Mouse (Mus musculus): ENCODE measurements around the gene Dip2b. TPM values are rescaled to one million over a fixed set of nuclear protein-coding genes. Genes with fewer than 3 reads are reported as not detected.

The Dip2b gene
- total and polyA plus RNA-seq, 2 experiments: 2.0 to 3.1 TPM

GRCm38 (mm10) chr15:100071819-100072218, 33.4 kb downstream of the Dip2b start:
- Histone ChIP-seq H3K4me3 (ENCODE audit: insufficient read depth, low read depth, low read length) (no peak overlapping the region), H3K79me2 (ENCODE audit: control insufficient read depth, insufficient read depth, low read length) (peaks cover 28% of the 10 kb centered on the region), H3K9ac (ENCODE audit: low read depth, low read length) (no peak overlapping the region), H3K27ac (replicated peaks; ENCODE audit: insufficient read depth, low read depth, low read length) (no peak overlapping the region), H3K4me1 (ENCODE audit: control insufficient read depth, insufficient read depth, low read length) (peaks cover 21% of the 10 kb centered on the region), H3K27me3 (ENCODE audit: control insufficient read depth, insufficient read depth, low read length) (no peaks in the 10 kb centered on the region), H3K36me3 (ENCODE audit: control insufficient read depth, insufficient read depth, low read length) (no peaks in the 10 kb centered on the region)
- 84% methylated on average over 3 of the region's 3 CpGs for WGBS
- no peak for TF ChIP-seq CTCF (IDR thresholded peaks at IDR 0.05; ENCODE audit: low read depth, low read length)
- TF ChIP-seq POLR2A (IDR thresholded peaks at IDR 0.05; ENCODE audit: extremely low read depth, insufficient read depth, low read length): no peak
- no peak for DNase-seq (ENCODE audit: extremely low read depth, low read depth, low spot score)

GRCm38 (mm10) chr15:100073696-100074453, 35.4 kb downstream of the Dip2b start:
- 30% methylated on average over 9 of the region's 9 CpGs for WGBS
- no peak overlapping the region for H3K9ac ChIP-seq (ENCODE audit: low read depth, low read length)
- H3K27ac ChIP-seq (replicated peaks; ENCODE audit: insufficient read depth, low read depth, low read length): peak overlapping the region; percentile 13

GRCm38 (mm10) chr15:100074754-100075153, 36.3 kb downstream of the Dip2b start:
- H3K27me3 ChIP-seq (ENCODE audit: control insufficient read depth, insufficient read depth, low read length): no peaks in the 10 kb centered on the region
- 57% methylated on average over 4 of the region's 8 CpGs for WGBS
- no peak for DNase-seq (ENCODE audit: extremely low read depth, low read depth, low spot score)
- TF ChIP-seq CTCF (IDR thresholded peaks at IDR 0.05; ENCODE audit: low read depth, low read length) (no peak), POLR2A (IDR thresholded peaks at IDR 0.05; ENCODE audit: extremely low read depth, insufficient read depth, low read length) (no peak)
- no peak overlapping the region for H3K27ac ChIP-seq (replicated peaks; ENCODE audit: insufficient read depth, low read depth, low read length)
- no peaks in the 10 kb centered on the region for H3K36me3 ChIP-seq (ENCODE audit: control insufficient read depth, insufficient read depth, low read length)
- no peak overlapping the region for H3K9ac ChIP-seq (ENCODE audit: low read depth, low read length)
- H3K4me3 ChIP-seq (ENCODE audit: insufficient read depth, low read depth, low read length): no peak overlapping the region
- peaks cover 17% of the 10 kb centered on the region for H3K4me1 ChIP-seq (ENCODE audit: control insufficient read depth, insufficient read depth, low read length)
- peaks cover 24% of the 10 kb centered on the region for H3K79me2 ChIP-seq (ENCODE audit: control insufficient read depth, insufficient read depth, low read length)

More at GRCm38 (mm10) chr15:100073696-100074453, 35.4 kb downstream of the Dip2b start:
- Histone ChIP-seq H3K4me3 (ENCODE audit: insufficient read depth, low read depth, low read length) (no peak overlapping the region), H3K79me2 (ENCODE audit: control insufficient read depth, insufficient read depth, low read length) (peaks cover 27% of the 10 kb centered on the region), H3K27me3 (ENCODE audit: control insufficient read depth, insufficient read depth, low read length) (no peaks in the 10 kb centered on the region), H3K4me1 (ENCODE audit: control insufficient read depth, insufficient read depth, low read length) (peaks cover 17% of the 10 kb centered on the region), H3K36me3 (ENCODE audit: control insufficient read depth, insufficient read depth, low read length) (no peaks in the 10 kb centered on the region)
- TF ChIP-seq POLR2A (IDR thresholded peaks at IDR 0.05; ENCODE audit: extremely low read depth, insufficient read depth, low read length) (no peak), CTCF (IDR thresholded peaks at IDR 0.05; ENCODE audit: low read depth, low read length) (no peak)
- peak; percentile 62 for DNase-seq (ENCODE audit: extremely low read depth, low read depth, low spot score)

- TF ChIP-seq CTCF (IDR thresholded peaks at IDR 0.05; ENCODE audit: low read depth, low read length): no peak
- no peak for TF ChIP-seq POLR2A (IDR thresholded peaks at IDR 0.05; ENCODE audit: extremely low read depth, insufficient read depth, low read length)
- no peak for DNase-seq (ENCODE audit: extremely low read depth, low read depth, low spot score)
- Histone ChIP-seq H3K9ac (ENCODE audit: low read depth, low read length) (no peak overlapping the region), H3K27me3 (ENCODE audit: control insufficient read depth, insufficient read depth, low read length) (no peaks in the 10 kb centered on the region), H3K4me1 (ENCODE audit: control insufficient read depth, insufficient read depth, low read length) (peaks cover 17% of the 10 kb centered on the region), H3K36me3 (ENCODE audit: control insufficient read depth, insufficient read depth, low read length) (no peaks in the 10 kb centered on the region), H3K79me2 (ENCODE audit: control insufficient read depth, insufficient read depth, low read length) (peaks cover 14% of the 10 kb centered on the region; the same call in 1 of the 2 replicates), H3K4me3 (ENCODE audit: insufficient read depth, low read depth, low read length) (no peak overlapping the region), H3K27ac (replicated peaks; ENCODE audit: insufficient read depth, low read depth, low read length) (peak overlapping the region; percentile 20; the same call in 1 of the 2 replicates)
- WGBS: 69% methylated on average over 4 of the region's 4 CpGs
Measured at GRCm38 (mm10) chr15:100076362-100076761, 37.9 kb downstream of the Dip2b start.

- no peak overlapping the region for H3K27ac ChIP-seq (replicated peaks; ENCODE audit: insufficient read depth, low read depth, low read length)
- no peak overlapping the region for H3K4me3 ChIP-seq (ENCODE audit: insufficient read depth, low read depth, low read length)
- H3K36me3 ChIP-seq (ENCODE audit: control insufficient read depth, insufficient read depth, low read length): no peaks in the 10 kb centered on the region
- no peak for TF ChIP-seq CTCF (IDR thresholded peaks at IDR 0.05; ENCODE audit: low read depth, low read length)
- no peak for TF ChIP-seq POLR2A (IDR thresholded peaks at IDR 0.05; ENCODE audit: extremely low read depth, insufficient read depth, low read length)
- peak; percentile 28 for DNase-seq (ENCODE audit: extremely low read depth, low read depth, low spot score)
- peaks cover 7% of the 10 kb centered on the region for H3K4me1 ChIP-seq (ENCODE audit: control insufficient read depth, insufficient read depth, low read length)
- H3K79me2 ChIP-seq (ENCODE audit: control insufficient read depth, insufficient read depth, low read length): peaks cover 30% of the 10 kb centered on the region; the same call in 1 of the 2 replicates
- H3K27me3 ChIP-seq (ENCODE audit: control insufficient read depth, insufficient read depth, low read length): no peaks in the 10 kb centered on the region
- H3K9ac ChIP-seq (ENCODE audit: low read depth, low read length): no peak overlapping the region
- WGBS: 53% methylated on average over 1 of the region's 1 CpGs
Measured at GRCm38 (mm10) chr15:100080833-100081477, 42.5 kb downstream of the Dip2b start.
